Mouse (Mus musculus): ENCODE data around the gene Eif4ebp2.

DNA sequence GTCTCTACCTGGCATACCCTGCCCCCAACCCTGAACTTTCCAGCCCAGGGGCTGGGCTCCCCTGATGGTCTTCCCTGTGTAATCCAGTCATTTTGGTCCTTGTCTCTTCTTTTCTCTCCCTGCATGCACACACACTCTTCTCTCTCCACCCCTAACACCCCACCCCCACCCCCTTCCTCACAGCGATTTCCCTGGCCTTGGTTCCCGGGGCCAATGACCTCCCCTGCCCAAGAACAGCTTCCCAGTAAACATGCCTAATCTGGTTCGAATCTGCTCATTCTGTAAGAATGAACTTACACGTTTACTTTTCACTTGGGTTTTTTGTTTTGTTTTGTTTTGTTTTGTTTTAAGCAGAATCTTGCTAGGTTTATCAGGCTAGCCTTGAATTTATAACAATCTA, 42.7 kb downstream of the Eif4ebp2 start:
- TF ChIP-seq POLR2A (IDR thresholded peaks at IDR 0.05; ENCODE audit: insufficient read depth, low read depth, low read length) = no peak
- no peak for TF ChIP-seq CTCF (IDR thresholded peaks at IDR 0.05; ENCODE audit: insufficient read depth, low read depth, low read length)
